12 mouse cellular contexts compared by ENCODE assay signal in genomic region chr13:83984651-83985331, GRCm38 (mm10).
A peak's percentile ranks its signal among the peaks of the same experiment; 100 is the strongest.
DNase-seq lines count a peak whose midpoint lies in the region; ATAC-seq lines count a peak whose summit lies in the region.
"Had no signal": no experiment of that assay in that cellular context is flagged by ENCODE, and none has a peak within 500 bp of the region (broad histone marks: within the 10 kb centered on the region; RNA-seq: fewer than 3 reads in every experiment).

No protein-coding gene starts in this region.

- WGBS in embryonic facial prominence, embryonic 11.5 days: 79% methylated on average over 10 of the region's 10 CpGs
- 90% methylated on average over 10 of the region's 10 CpGs for WGBS in embryonic facial prominence, embryonic 10.5 days
- 36% methylated on average over 10 of the region's 10 CpGs for WGBS in hindbrain, embryonic 13.5 days
- 91% methylated on average over 10 of the region's 10 CpGs for WGBS in midbrain, embryonic 10.5 days

- no peaks in the 10 kb centered on the region for H3K9me3 ChIP-seq in embryonic facial prominence, embryonic 11.5 days (replicated peaks; ENCODE audit: control insufficient read depth, low read length)
- H3K9me3 ChIP-seq in embryonic facial prominence, embryonic 10.5 days: no peaks in the 10 kb centered on the region
- H3K9me3 ChIP-seq in hindbrain, embryonic 13.5 days: no peaks in the 10 kb centered on the region
- H3K9me3 ChIP-seq in midbrain, embryonic 10.5 days (replicated peaks): no peaks in the 10 kb centered on the region
- H3K9me3 ChIP-seq: embryonic facial prominence, embryonic 13.5 days; liver, embryonic 13.5 days had no signal

- H3K4me2 ChIP-seq in embryonic facial prominence, embryonic 11.5 days (ENCODE audit: low read depth, low read length): no peak overlapping the region
- H3K4me2 ChIP-seq in hindbrain, embryonic 13.5 days: peak overlapping the region; percentile 46
- H3K4me2 ChIP-seq: embryonic facial prominence, embryonic 13.5 days; liver, embryonic 13.5 days had no signal

- no peaks in the 10 kb centered on the region for H3K27me3 ChIP-seq in embryonic facial prominence, embryonic 11.5 days (ENCODE audit: control insufficient read depth, insufficient read depth, low read length)
- H3K27me3 ChIP-seq in embryonic facial prominence, embryonic 10.5 days (replicated peaks; ENCODE audit: low read depth, poor library complexity, severe bottlenecking): no peaks in the 10 kb centered on the region
- no peaks in the 10 kb centered on the region for H3K27me3 ChIP-seq in hindbrain, embryonic 13.5 days
- no peaks in the 10 kb centered on the region for H3K27me3 ChIP-seq in midbrain, embryonic 10.5 days (ENCODE audit: low read depth, poor library complexity, severe bottlenecking)
- H3K27me3 ChIP-seq: embryonic facial prominence, embryonic 13.5 days; liver, embryonic 13.5 days had no signal

- DNase-seq in embryonic facial prominence, embryonic 11.5 days (ENCODE audit: low spot score): no peak
- no peak for DNase-seq in embryonic facial prominence, embryonic 10.5 days (ENCODE audit: low spot score)
- no peak for DNase-seq in midbrain, embryonic 10.5 days (ENCODE audit: low spot score)
- DNase-seq in right cerebral cortex, postnatal 4 days: peak; percentile 75
- DNase-seq in adrenal gland, postnatal 25 days: no peak
- DNase-seq in kidney, postnatal 10 days: no peak
- DNase-seq: heart, postnatal 36 days; liver, embryonic 13.5 days; thymus, adult 18-20 months had no signal

- H3K36me3 ChIP-seq in embryonic facial prominence, embryonic 11.5 days (replicated peaks; ENCODE audit: control insufficient read depth, insufficient read depth, low read depth, low read length): no peaks in the 10 kb centered on the region
- no peaks in the 10 kb centered on the region for H3K36me3 ChIP-seq in embryonic facial prominence, embryonic 10.5 days (replicated peaks)
- no peaks in the 10 kb centered on the region for H3K36me3 ChIP-seq in hindbrain, embryonic 13.5 days
- H3K36me3 ChIP-seq in midbrain, embryonic 10.5 days: no peaks in the 10 kb centered on the region
- H3K36me3 ChIP-seq: embryonic facial prominence, embryonic 13.5 days; liver, embryonic 13.5 days had no signal

- no peak overlapping the region for H3K9ac ChIP-seq in embryonic facial prominence, embryonic 11.5 days (replicated peaks; ENCODE audit: low read length)
- H3K9ac ChIP-seq in hindbrain, embryonic 13.5 days: peak overlapping the region; percentile 43; the same call in 1 of the 2 replicates
- H3K9ac ChIP-seq: embryonic facial prominence, embryonic 13.5 days; liver, embryonic 13.5 days had no signal

- H3K4me3 ChIP-seq in embryonic facial prominence, embryonic 11.5 days (ENCODE audit: low read depth, low read length): no peak overlapping the region
- no peak overlapping the region for H3K4me3 ChIP-seq in embryonic facial prominence, embryonic 10.5 days
- H3K4me3 ChIP-seq in hindbrain, embryonic 13.5 days: peak overlapping the region; percentile 16; the same call in 1 of the 2 replicates
- no peak overlapping the region for H3K4me3 ChIP-seq in midbrain, embryonic 10.5 days
- H3K4me3 ChIP-seq: embryonic facial prominence, embryonic 13.5 days; liver, embryonic 13.5 days had no signal

- H3K4me1 ChIP-seq in embryonic facial prominence, embryonic 11.5 days (ENCODE audit: control insufficient read depth, insufficient read depth, low read length): no peaks in the 10 kb centered on the region
- peaks cover 4% of the 10 kb centered on the region; the same call in 1 of the 2 replicates for H3K4me1 ChIP-seq in embryonic facial prominence, embryonic 10.5 days
- H3K4me1 ChIP-seq in hindbrain, embryonic 13.5 days (replicated peaks): peaks cover 13% of the 10 kb centered on the region
- H3K4me1 ChIP-seq in midbrain, embryonic 10.5 days: peaks cover 23% of the 10 kb centered on the region
- H3K4me1 ChIP-seq: embryonic facial prominence, embryonic 13.5 days; liver, embryonic 13.5 days had no signal

- ATAC-seq in embryonic facial prominence, embryonic 11.5 days (replicated peaks; ENCODE audit: insufficient number of reproducible peaks, low FRiP score, low TSS enrichment, low read depth): 0 out of 2 replicates have a peak, but pooled peaks have one; percentile 65
- peak; percentile 90 for ATAC-seq in hindbrain, embryonic 13.5 days (ENCODE audit: low FRiP score)
- no peak for ATAC-seq in megakaryocyte, adult 5-6 weeks (ENCODE audit: poor library complexity, severe bottlenecking)

- H3K27ac ChIP-seq in embryonic facial prominence, embryonic 11.5 days (replicated peaks; ENCODE audit: low read depth, low read length): no peak overlapping the region
- no peak overlapping the region for H3K27ac ChIP-seq in embryonic facial prominence, embryonic 10.5 days (replicated peaks)
- peak overlapping the region; percentile 92 for H3K27ac ChIP-seq in hindbrain, embryonic 13.5 days
- peak overlapping the region; percentile 63 for H3K27ac ChIP-seq in midbrain, embryonic 10.5 days (replicated peaks)
- H3K27ac ChIP-seq: embryonic facial prominence, embryonic 13.5 days; liver, embryonic 13.5 days had no signal

Comparison
In these comparisons a context has a peak if more than half of its experiments do, and no peak if none do; other contexts are left out.
1. H3K27ac ChIP-seq: peak in hindbrain, embryonic 13.5 days (single experiment) and midbrain, embryonic 10.5 days (single experiment); none in embryonic facial prominence, embryonic 11.5 days (single experiment) and embryonic facial prominence, embryonic 10.5 days (single experiment).